Mouse (Mus musculus): ENCODE data around the gene Wnt3a.

DNA sequence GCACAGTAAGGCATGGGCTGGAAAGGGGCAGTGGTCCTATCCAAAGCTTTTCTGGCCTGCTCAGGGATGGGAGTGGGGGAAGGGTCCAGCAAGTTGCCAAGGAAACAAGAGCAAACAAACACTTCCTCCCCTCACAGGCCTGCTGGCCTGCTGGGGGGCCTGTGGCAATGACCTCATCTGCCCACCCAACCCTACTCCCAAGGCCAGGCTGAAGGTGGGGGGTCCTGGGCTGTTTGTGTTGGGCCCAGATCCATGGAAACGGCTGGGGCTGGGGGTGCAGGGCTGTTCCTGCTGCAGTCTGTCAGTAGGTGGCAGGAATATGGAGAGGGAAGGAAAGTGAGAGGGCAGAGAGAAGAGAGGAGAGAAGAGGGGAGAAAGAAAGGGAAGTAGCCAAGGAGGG, 45.8 kb upstream of the Wnt3a start:
- TF ChIP-seq CTCF (IDR thresholded peaks at IDR 0.05; ENCODE audit: extremely low read depth, insufficient read depth, low read length) (no peak), POLR2A (IDR thresholded peaks at IDR 0.05; ENCODE audit: extremely low read depth, insufficient read depth, low read length) (no peak)
